8 mouse cellular contexts compared by ENCODE assay signal in genomic region chr4:117390850-117391795, GRCm38 (mm10).
A peak's percentile ranks its signal among the peaks of the same experiment; 100 is the strongest.
DNase-seq lines count a peak whose midpoint lies in the region; ATAC-seq and TF ChIP-seq lines count a peak whose summit lies in the region.
"Had no signal": no experiment of that assay in that cellular context is flagged by ENCODE, and none has a peak within 500 bp of the region (broad histone marks: within the 10 kb centered on the region; RNA-seq: fewer than 3 reads in every experiment).

No protein-coding gene starts in this region.

- H3K9ac ChIP-seq in embryonic facial prominence, embryonic 15.5 days, result no peak overlapping the region
- no peak overlapping the region for H3K9ac ChIP-seq in hindbrain, postnatal 0 days (replicated peaks; ENCODE audit: low read length)
- H3K9ac ChIP-seq in midbrain, postnatal 0 days (replicated peaks; ENCODE audit: low read length, poor library complexity, severe bottlenecking), result 0 out of 2 replicates have a peak overlapping the region, but pooled peaks have one; percentile 13

- no peak for ATAC-seq in embryonic facial prominence, embryonic 15.5 days (ENCODE audit: insufficient number of reproducible peaks, low FRiP score, low TSS enrichment, low read depth)
- no peak for ATAC-seq in hindbrain, postnatal 0 days
- ATAC-seq in midbrain, postnatal 0 days (ENCODE audit: low FRiP score), result no peak

- 0 out of 2 replicates have a peak overlapping the region, but pooled peaks have one; percentile 1 for H3K4me2 ChIP-seq in embryonic facial prominence, embryonic 15.5 days (replicated peaks)
- peak overlapping the region; percentile 17; the same call in 1 of the 2 replicates for H3K4me2 ChIP-seq in hindbrain, postnatal 0 days (ENCODE audit: low read depth, low read length)
- 0 out of 2 replicates have a peak overlapping the region, but pooled peaks have one; percentile 22 for H3K4me2 ChIP-seq in midbrain, postnatal 0 days (ENCODE audit: low read depth, low read length, poor library complexity, severe bottlenecking)

- TF ChIP-seq CTCF in left cerebral cortex, adult 2 months (IDR thresholded peaks at IDR 0.05), result no peak
- TF ChIP-seq CTCF in hindbrain, postnatal 0 days (IDR thresholded peaks at IDR 0.05; ENCODE audit: low read depth), result 0 out of 2 replicates have a peak, but pooled peaks have one; percentile 9
- no peak for TF ChIP-seq CTCF in midbrain, postnatal 0 days (IDR thresholded peaks at IDR 0.05)

- peaks cover 26% of the 10 kb centered on the region for H3K27me3 ChIP-seq in embryonic facial prominence, embryonic 15.5 days
- H3K27me3 ChIP-seq in hindbrain, postnatal 0 days (ENCODE audit: insufficient read depth, low read length), result peaks cover 14% of the 10 kb centered on the region; the same call in 1 of the 2 replicates
- H3K27me3 ChIP-seq in midbrain, postnatal 0 days (ENCODE audit: insufficient read depth, low read length), result peaks cover 20% of the 10 kb centered on the region; the same call in 1 of the 2 replicates

- peak overlapping the region; percentile 17; the same call in 1 of the 2 replicates for H3K27ac ChIP-seq in left cerebral cortex, adult 2 months
- no peak overlapping the region for H3K27ac ChIP-seq in embryonic facial prominence, embryonic 15.5 days (replicated peaks)
- no peak overlapping the region for H3K27ac ChIP-seq in hindbrain, postnatal 0 days
- 0 out of 2 replicates have a peak overlapping the region, but pooled peaks have one; percentile 6 for H3K27ac ChIP-seq in midbrain, postnatal 0 days (ENCODE audit: low read depth, low read length)

- H3K9me3 ChIP-seq in embryonic facial prominence, embryonic 15.5 days (replicated peaks), result no peaks in the 10 kb centered on the region
- H3K9me3 ChIP-seq in hindbrain, postnatal 0 days (ENCODE audit: low read length), result no peaks in the 10 kb centered on the region
- H3K9me3 ChIP-seq in midbrain, postnatal 0 days (ENCODE audit: low read length), result no peaks in the 10 kb centered on the region

- 36% methylated on average over 22 of the region's 22 CpGs for WGBS in embryonic facial prominence, embryonic 15.5 days
- WGBS in hindbrain, postnatal 0 days, result 31% methylated on average over 22 of the region's 22 CpGs
- 25% methylated on average over 22 of the region's 22 CpGs for WGBS in midbrain, postnatal 0 days

- no peaks in the 10 kb centered on the region for H3K36me3 ChIP-seq in embryonic facial prominence, embryonic 15.5 days
- no peaks in the 10 kb centered on the region for H3K36me3 ChIP-seq in hindbrain, postnatal 0 days (ENCODE audit: insufficient read depth, low read length)
- H3K36me3 ChIP-seq in midbrain, postnatal 0 days (ENCODE audit: insufficient read depth, low read length), result no peaks in the 10 kb centered on the region

- DNase-seq in left cerebral cortex, adult 2 months (ENCODE audit: extremely low spot score in 1 of 2, low spot score in 2 of 2), result no peak
- no peak for DNase-seq in left cerebral cortex, postnatal 10 days (ENCODE audit: extremely low spot score in 1 of 2, low spot score in 2 of 2)
- no peak for DNase-seq in hindbrain, postnatal 0 days (ENCODE audit: low spot score)
- no peak for DNase-seq in midbrain, postnatal 0 days (ENCODE audit: low spot score)
- DNase-seq in gastrocnemius, adult 8-10 months (ENCODE audit: low spot score in 2 of 2), result no peak
- DNase-seq in cerebellum, postnatal 14 days, result no peak
- DNase-seq: kidney, adult 18-20 months had no signal

- peaks cover 11% of the 10 kb centered on the region for H3K4me1 ChIP-seq in embryonic facial prominence, embryonic 15.5 days
- H3K4me1 ChIP-seq in hindbrain, postnatal 0 days (ENCODE audit: insufficient read depth, low read length), result peaks cover 3% of the 10 kb centered on the region; the same call in 1 of the 2 replicates
- peaks cover 14% of the 10 kb centered on the region for H3K4me1 ChIP-seq in midbrain, postnatal 0 days (ENCODE audit: insufficient read depth, low read length)

- intact Hi-C loops in left cerebral cortex, adult 2 months (cut with DNase I), result loop anchor here (5.0 kb wide), 1 partner anchor 91 kb away; no protein-coding TSS in a partner anchor
- intact Hi-C loops in left cerebral cortex, postnatal 10 days (cut with DNase I), result no loop called here

- H3K4me3 ChIP-seq in left cerebral cortex, adult 2 months, result no peak overlapping the region
- H3K4me3 ChIP-seq in embryonic facial prominence, embryonic 15.5 days (replicated peaks), result no peak overlapping the region
- no peak overlapping the region for H3K4me3 ChIP-seq in hindbrain, postnatal 0 days (ENCODE audit: low read length)
- no peak overlapping the region for H3K4me3 ChIP-seq in midbrain, postnatal 0 days (ENCODE audit: low read depth, low read length)

Comparison
In these comparisons a context has a peak if more than half of its experiments do, and no peak if none do; other contexts are left out.
1. H3K27ac ChIP-seq: peak in left cerebral cortex, adult 2 months (single experiment) and midbrain, postnatal 0 days (single experiment); none in embryonic facial prominence, embryonic 15.5 days (single experiment) and hindbrain, postnatal 0 days (single experiment).
2. Peak in every context shown above with its lines, with median percentiles within 50 percentile points of each other: H3K4me2 ChIP-seq.